Mouse (Mus musculus): ENCODE measurements at regions not wholly inside any gene's neighbourhood (a gene's known extent, or its start where the extent isn't known, plus 50 kb on each side); places are given as distances from the start of the nearest gene placed in this dataset.

DNA sequence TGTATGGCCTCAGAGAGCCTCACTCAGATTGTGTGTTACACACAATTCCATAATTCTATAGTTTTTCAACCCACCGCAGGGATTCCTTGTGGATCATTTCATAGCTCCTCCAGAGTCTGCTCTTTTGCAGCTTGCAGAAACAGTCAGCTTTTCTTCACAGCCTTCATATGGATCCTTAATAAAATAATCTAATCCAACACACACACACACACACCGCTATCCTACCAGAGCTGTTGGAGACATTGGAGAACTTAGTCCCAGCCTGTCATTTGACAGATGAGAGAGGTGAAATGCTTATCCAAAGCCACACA is 71.2 kb upstream of the Foxo1 start:
- no peak for DNase-seq (ENCODE audit: low spot score in 2 of 2)

- DNase-seq (ENCODE audit: low spot score in 2 of 2): peak; percentile 64 to 66
Observed at GRCm38 (mm10) chr3:52197982-52198750, 70.0 kb upstream of the Foxo1 start.

DNA sequence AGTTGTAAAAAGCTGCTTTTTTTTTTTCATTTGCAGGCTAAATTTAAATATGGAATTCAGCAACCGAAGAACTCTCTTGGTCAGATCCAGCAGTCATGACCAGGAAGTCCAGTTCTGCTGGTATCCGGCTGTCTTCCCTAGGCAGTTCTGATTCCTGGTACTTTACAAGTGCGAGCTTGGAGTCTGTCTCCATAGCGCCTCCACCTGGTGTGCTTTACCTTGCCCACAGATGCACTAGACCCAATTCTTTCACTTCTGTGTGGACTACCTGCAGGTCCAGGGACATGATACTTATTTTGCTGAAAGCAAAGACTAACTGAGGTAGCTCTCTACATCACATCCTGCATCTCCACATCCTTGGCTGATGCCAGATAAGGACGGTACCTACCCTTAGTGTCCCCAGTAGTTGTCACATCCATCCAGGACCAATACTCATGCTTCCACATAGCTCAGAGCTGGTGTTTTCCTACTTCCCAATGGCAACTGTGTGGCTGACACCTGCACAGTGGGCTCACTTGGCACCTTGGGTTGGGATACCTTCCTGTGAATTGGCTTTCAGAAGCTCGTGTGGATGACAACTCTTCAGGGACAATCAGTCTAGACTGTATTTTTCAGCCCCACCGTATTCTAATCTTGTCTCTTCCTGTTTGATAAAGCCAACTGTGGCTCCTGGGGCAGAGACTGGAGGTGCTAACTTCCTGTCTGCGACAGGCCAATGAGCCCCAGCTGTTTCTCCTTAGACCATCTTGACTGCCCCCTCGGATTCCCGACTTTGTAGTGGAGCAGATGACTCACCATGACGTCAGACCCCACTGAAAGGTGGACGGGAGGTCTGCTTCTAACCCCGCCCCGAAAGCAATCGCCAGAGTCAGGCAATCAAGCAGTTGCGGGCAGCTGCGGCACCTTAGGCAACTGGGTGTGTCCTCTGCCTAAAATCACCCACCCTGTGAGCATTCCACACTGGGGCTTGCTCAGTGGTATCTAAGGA is 69.1 kb upstream of the Foxo1 start:
- DNase-seq (ENCODE audit: low spot score in 2 of 2): peak; percentile 42 to 53

GRCm38 (mm10) chr3:52200106-52200505 is 68.0 kb upstream of the Foxo1 start:
- DNase-seq (ENCODE audit: low spot score in 2 of 2): no peak

DNA sequence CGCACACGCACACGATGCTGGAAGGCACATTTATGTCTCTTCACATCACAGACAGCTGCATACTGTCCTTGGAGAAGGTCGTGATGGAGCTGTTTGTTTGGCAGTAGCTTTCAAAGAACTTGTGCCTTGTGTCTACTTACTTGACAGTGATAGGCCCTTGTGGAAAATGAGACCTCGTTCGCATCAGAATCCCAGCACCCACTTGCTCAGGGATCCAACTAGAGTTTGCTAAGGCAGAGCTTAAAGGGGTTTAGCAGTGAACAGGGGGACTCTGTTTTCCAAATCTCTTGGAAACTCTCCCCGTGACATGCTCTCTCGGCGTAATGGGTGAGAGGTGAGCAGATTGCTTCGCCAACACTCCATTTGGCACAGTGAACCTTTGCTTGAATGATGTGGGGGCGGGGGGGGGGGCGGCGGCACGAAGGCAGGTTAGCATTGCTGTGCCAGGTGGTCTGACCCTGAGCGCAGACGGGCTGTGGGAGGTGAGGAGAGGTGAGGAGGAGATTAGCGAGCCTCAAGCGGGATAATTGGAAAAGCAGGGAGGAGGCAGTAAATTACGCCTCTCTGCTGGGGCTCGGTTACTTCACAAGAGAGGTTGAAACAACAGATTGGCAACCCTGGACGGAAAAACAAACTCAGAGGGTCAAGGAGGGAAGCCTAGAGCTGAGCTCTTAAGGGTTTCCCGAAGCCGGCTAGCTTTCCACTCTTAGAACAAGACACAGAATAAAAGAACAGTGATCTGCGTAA is 57.4 kb upstream of the Foxo1 start:
- no peak for DNase-seq (ENCODE audit: low spot score in 2 of 2)

DNA sequence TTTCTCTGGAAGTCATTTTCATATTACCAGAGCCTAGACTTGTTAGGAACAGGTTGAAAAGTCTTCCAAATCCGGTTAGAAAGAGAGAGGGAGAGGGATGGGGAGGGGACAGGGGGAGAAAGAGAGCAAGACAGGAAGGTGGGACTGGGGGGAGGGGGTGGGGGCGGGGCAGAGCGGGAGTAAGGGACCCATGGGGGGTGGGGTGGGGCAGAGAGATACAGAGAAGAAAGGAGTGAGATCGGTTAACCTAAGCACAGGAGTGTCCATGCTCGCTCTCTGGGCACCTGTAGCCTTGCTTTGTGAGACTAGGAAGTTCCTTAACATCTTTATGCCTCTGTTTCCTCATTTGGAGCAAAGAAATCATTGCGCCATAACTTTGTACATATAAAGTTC is 56.8 kb upstream of the Foxo1 start:
- no peak for DNase-seq (ENCODE audit: low spot score in 2 of 2)

DNA sequence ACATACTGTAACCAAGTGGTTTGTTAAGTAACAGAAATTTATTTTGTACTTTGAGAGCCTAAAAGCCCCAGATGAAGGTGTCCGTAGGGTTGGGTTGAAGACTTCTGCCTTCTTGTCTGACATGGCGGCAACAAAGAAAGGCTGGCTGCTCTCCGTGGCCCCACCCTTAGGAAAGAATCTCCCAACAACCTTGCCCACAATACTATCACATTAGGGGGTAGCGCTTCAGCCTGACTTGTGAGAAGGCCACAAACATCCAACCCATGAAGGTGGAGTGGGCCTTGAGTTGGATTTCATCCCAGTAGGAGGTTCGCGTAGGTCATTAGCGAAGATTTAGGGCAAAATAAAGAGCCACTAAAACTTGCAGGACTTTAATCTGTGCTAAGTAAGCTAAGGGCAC is 54.0 kb upstream of the Foxo1 start:
- no peak for DNase-seq (ENCODE audit: low spot score in 2 of 2)

- DNase-seq (ENCODE audit: low spot score in 2 of 2): no peak
Observed at GRCm38 (mm10) chr3:52215083-52215482, 53.1 kb upstream of the Foxo1 start.
